Mouse (Mus musculus) hindbrain, embryonic 15.5 days (tissue): ENCODE results near the gene Jup. TPM values are rescaled to one million over a fixed set of nuclear protein-coding genes. Genes with fewer than 3 reads are reported as not detected.

ENCODE experiments used
- ATAC-seq: fragments of 200-750 bp; cut with Nextera tagmentation; 2 replicates; pipeline ENCODE4 v1.8.0; 2017; ENCODE audit warnings: low read depth, moderate number of reproducible peaks, moderate TSS enrichment; ENCODE audit not compliant: low FRiP score
- H3K27ac ChIP-seq: fragments of 300-500 bp; sonication (generic); replicated peaks from 2 replicates; pipeline ENCODE4 v1.5.1; 2015; ENCODE audit warnings: mild to moderate bottlenecking, inconsistent platforms
- H3K27me3 ChIP-seq: fragments of 300-500 bp; sonication (generic); 2 replicates; pipeline ENCODE4 v1.6.1; 2015; ENCODE audit warnings: control low read depth, inconsistent platforms
- H3K36me3 ChIP-seq: fragments of 300-500 bp; sonication (generic); 2 replicates; pipeline ENCODE4 v1.6.1; 2015; ENCODE audit warnings: control low read depth, inconsistent platforms
- H3K4me1 ChIP-seq: fragments of 300-500 bp; sonication (generic); replicated peaks from 2 replicates; pipeline ENCODE4 v1.6.1; 2015; ENCODE audit warnings: control low read depth, inconsistent platforms
- H3K4me2 ChIP-seq: fragments of 300-500 bp; sonication (generic); 2 replicates; pipeline ENCODE4 v1.6.1; 2015; ENCODE audit warnings: moderate library complexity, mild to moderate bottlenecking, inconsistent platforms
- H3K4me3 ChIP-seq: fragments of 300-500 bp; sonication (generic); 2 replicates; pipeline ENCODE4 v1.5.1; 2015; ENCODE audit warnings: mild to moderate bottlenecking, inconsistent platforms
- H3K9ac ChIP-seq: fragments of 300-500 bp; sonication (generic); 2 replicates; pipeline ENCODE4 v1.6.1; 2015; ENCODE audit warnings: inconsistent platforms
- H3K9me3 ChIP-seq: fragments of 300-500 bp; sonication (generic); 2 replicates; pipeline ENCODE4 v1.6.1; 2016; ENCODE audit warnings: control low read depth, inconsistent platforms
- WGBS: fragments of 180-500 bp; shearing (Covaris S2); methylation state at CpG from one replicate; pipeline ENCODE4 v1.1.7; 2015; 5-methylcytosine and 5-hydroxymethylcytosine counted together
- polyA plus RNA-seq: library from polyadenylated mRNA; unstranded; fragments of >200 nt; fragmentation: Nextera tagmentation; extraction: Ambion mirVana; gene quantifications from 2 replicates; pipeline ENCODE4 v1.2.1, GENCODE M21; 2015

Gene Jup
- polyA plus RNA-seq, 1 experiment from 2014 or later, result 78.1 TPM

DNA sequence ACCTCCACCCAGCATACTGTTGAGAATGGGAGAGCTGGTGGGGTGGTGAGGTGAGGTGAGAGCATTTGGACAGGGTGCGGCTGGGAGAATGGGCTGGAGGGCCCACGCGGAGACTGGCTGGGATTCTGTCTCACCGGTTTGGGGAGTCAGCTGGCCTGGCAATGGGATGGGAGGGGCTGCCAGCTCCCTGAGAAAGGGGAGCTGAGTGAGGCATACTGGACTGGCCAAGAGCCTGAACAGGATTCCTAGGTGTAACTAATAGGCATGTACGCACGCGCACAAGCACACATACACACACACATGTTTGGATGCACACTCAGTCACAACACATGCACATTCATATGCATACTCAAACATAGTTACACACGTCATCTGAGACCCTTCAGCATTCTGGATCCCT, 8.7 kb upstream of the Jup start:
- H3K27ac ChIP-seq, result no peak overlapping the region
- H3K4me3 ChIP-seq, result no peak overlapping the region
- no peak for ATAC-seq
- no peaks in the 10 kb centered on the region for H3K4me1 ChIP-seq
- 84% methylated on average over 8 of the region's 8 CpGs for WGBS
- no peak overlapping the region for H3K9ac ChIP-seq
- H3K9me3 ChIP-seq, result no peaks in the 10 kb centered on the region
- H3K36me3 ChIP-seq, result no peaks in the 10 kb centered on the region
- no peak overlapping the region for H3K4me2 ChIP-seq
- H3K27me3 ChIP-seq, result no peaks in the 10 kb centered on the region

DNA sequence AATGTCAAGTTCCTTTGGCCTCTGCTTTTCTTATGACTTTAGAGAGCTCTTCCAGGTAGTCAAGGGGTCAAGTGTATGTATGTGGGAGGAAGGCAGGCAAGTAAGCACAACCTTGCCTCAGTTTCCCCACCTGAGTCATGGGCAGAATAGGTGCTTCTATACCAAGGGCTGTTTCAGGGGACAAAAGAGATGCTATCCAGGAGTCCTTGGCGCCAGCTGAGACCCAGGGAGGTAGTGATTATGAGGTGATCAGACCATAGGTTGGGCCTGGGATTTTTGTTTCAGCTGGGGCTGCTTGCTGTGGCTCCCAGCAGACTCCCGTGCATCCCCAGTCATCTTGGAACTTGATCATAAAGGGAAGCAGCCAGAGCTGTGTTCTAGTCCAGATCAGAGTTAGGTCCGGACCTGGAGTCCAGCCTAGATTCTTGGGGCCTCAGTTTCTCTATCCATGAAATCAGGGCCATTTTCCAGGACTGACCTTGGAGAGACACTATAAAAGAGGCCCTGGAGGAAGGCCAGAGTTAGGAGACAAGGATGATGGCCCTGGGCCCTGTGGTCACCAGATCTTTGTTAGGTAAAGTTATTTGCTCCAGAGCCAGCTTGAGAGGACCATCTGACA, 7.0 kb upstream of the Jup start:
- no peak for ATAC-seq
- Histone ChIP-seq H3K4me3 (no peak overlapping the region), H3K27ac (no peak overlapping the region), H3K4me2 (no peak overlapping the region), H3K9me3 (no peaks in the 10 kb centered on the region), H3K9ac (no peak overlapping the region), H3K36me3 (no peaks in the 10 kb centered on the region), H3K27me3 (no peaks in the 10 kb centered on the region), H3K4me1 (no peaks in the 10 kb centered on the region)
- WGBS, result 90% methylated on average over 3 of the region's 3 CpGs

DNA sequence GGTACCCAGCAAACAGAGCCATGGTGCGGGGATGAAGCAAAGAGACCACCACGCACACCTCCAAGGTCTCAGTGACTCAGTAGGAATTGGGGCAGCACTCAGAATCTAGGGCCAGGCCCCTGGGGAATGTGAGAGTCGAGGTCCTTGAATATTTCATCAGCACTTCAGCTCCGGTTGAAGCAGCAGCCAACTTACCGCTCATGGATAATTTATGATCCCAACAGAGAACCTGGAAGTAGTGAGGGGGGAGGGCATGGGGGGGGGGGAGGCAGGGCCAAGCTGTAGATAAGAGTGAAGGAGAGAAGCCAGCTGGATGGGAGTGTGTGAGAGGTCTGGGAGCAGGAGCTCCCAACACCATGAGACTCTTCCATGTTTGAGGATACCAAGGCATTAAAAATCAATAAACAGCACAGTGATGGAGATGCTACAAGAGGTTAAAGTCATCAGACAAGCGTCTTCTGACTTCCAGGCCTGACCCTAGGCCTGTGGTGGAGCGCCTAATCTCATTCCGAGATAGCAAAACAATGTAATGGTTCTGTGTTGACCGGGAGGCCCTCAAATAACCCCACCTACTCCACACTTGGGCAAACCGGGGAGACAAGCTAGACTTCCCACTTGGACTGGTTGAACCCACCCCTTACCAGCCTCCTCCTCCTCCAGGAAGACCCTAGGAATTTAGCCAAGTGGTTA, 6.0 kb upstream of the Jup start:
- Histone ChIP-seq H3K9me3 (no peaks in the 10 kb centered on the region), H3K36me3 (no peaks in the 10 kb centered on the region), H3K4me2 (no peak overlapping the region), H3K4me3 (no peak overlapping the region), H3K4me1 (no peaks in the 10 kb centered on the region), H3K27ac (no peak overlapping the region), H3K27me3 (no peaks in the 10 kb centered on the region), H3K9ac (no peak overlapping the region)
- ATAC-seq, result no peak
- WGBS, result 73% methylated on average over 10 of the region's 10 CpGs

DNA sequence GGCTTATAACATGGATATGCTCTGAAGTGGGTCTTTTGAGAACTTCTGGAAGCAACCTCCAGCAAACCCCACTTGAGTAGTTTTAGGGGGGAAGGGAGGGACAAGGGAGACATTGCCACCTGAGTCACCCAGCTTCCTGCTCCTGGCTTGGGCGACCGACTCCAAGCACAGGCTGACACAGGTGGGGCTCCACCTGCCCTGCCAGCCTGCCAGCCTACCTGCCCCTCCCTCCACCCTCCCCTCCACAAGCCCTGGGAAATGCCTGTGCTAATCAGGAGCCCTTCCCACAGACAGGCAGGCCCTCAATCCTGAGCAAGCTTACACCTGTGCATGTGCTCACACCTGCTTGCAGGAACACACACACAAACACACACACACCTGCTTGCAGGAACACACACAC, 5.1 kb upstream of the Jup start:
- Histone ChIP-seq H3K4me2 (no peak overlapping the region), H3K4me1 (peaks cover 5% of the 10 kb centered on the region; the same call in 1 of the 2 replicates), H3K4me3 (no peak overlapping the region), H3K9ac (no peak overlapping the region), H3K36me3 (no peaks in the 10 kb centered on the region), H3K27ac (no peak overlapping the region), H3K27me3 (no peaks in the 10 kb centered on the region), H3K9me3 (no peaks in the 10 kb centered on the region)
- ATAC-seq, result no peak
- 83% methylated on average over 2 of the region's 2 CpGs for WGBS

DNA sequence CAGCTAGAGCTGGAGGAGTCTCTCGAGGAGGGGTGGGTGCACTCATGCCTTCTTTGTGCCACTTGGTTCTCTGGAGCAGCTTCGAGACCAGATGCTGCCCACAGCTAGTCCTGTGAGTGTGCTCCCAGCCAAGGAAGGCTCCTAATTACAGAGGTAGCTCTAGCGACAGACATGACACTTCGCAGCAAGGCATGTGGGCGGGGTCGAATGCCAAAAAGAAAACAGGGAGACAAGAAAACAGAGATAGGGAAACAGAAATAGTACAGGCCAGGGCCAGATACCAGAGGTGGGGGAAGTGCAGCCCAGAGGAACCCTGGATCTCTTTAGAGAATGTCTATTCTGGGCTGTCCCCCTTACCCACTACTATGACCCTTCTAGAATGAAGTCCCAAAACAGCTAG, 4.7 kb upstream of the Jup start:
- 46% methylated on average over 6 of the region's 6 CpGs for WGBS
- Histone ChIP-seq H3K9me3 (no peaks in the 10 kb centered on the region), H3K9ac (no peak overlapping the region), H3K27ac (no peak overlapping the region), H3K36me3 (no peaks in the 10 kb centered on the region), H3K4me3 (no peak overlapping the region), H3K4me2 (no peak overlapping the region), H3K4me1 (peaks cover 6% of the 10 kb centered on the region), H3K27me3 (no peaks in the 10 kb centered on the region)
- no peak for ATAC-seq

DNA sequence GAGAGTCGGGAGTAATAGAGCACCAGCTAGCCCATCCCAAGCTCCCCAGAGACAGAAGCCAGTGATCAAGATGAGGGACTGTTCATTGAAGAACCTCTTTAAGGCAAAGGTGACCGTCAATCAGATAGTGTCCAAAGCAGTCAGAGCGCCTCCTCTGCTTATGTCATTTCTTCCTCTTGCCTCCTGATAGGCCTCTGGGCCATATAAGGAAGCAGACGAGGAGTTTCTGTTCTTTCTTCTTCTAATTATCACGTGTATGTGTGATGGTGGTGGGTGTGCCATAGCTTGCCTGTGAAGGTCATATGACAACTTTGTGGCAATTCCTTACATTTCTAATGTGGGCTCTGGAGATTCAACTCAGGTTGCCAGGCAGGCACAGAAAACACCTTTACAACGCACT, 3.3 kb upstream of the Jup start:
- ATAC-seq, result no peak
- Histone ChIP-seq H3K27ac (no peak overlapping the region), H3K9me3 (no peaks in the 10 kb centered on the region), H3K27me3 (no peaks in the 10 kb centered on the region), H3K4me1 (peaks cover 20% of the 10 kb centered on the region), H3K9ac (no peak overlapping the region), H3K4me2 (no peak overlapping the region), H3K36me3 (no peaks in the 10 kb centered on the region), H3K4me3 (no peak overlapping the region)
- WGBS, result 84% methylated on average over 6 of the region's 6 CpGs

DNA sequence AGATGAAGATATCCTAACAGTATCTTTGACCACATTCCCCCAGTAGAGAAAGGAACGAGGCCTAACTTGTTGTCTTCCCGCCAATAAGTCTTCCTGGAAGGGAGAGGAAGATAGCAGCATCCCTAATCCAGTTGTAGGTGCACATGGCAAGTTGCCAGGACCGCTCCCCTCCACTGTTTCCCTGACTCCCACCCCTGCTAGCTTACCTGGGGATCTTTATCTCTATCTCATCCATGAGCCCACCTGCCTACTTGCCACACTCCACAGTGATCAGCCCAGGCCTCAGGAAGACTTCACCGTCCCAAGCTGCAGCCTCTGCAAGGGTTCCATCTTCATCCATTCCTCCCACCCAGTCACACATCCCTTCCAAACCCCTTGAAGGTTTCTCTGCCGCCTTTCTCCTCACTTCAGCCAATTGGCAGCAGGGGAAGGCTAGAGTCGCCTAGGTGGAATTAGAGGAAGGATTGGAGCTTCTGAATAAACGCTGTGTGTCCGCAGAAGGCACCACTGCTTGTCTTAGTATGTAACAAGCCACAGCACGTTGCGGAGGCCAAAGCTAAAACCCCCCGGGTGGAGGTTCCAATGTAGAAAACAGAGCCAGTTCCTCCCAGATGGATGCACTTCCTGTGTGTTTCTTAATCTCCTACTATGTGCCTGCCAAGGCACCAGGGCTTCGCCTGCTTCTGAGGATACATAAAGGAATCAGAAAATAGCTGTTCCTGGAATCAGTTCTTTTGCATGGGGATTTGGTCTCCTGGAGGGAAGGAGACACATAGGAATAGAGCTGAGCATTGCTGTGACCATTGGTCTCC, 2.4 kb upstream of the Jup start:
- Histone ChIP-seq H3K9ac (no peak overlapping the region), H3K36me3 (no peaks in the 10 kb centered on the region), H3K4me3 (no peak overlapping the region), H3K27me3 (no peaks in the 10 kb centered on the region), H3K4me2 (no peak overlapping the region), H3K4me1 (peaks cover 29% of the 10 kb centered on the region), H3K9me3 (no peaks in the 10 kb centered on the region), H3K27ac (no peak overlapping the region)
- ATAC-seq, result no peak
- WGBS, result 82% methylated on average over 12 of the region's 12 CpGs

DNA sequence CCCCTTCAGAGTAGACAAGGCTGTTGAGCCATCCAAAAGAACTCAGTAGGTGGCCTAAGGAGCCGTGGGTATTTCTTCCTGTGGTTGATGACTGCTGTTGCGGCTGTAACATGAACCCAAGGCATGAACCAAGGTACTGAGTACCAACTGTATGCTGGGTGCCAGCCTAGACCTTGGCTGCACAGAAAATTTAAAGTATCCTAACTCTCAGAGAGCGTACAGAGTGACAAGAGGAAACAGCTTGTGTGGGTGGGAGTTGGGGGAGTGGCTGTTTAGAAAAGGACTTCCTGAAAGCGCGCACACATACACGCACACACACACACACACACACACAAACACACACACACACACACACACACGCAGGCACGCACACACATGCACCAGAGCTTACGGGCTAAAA, 1.8 kb upstream of the Jup start:
- no peaks in the 10 kb centered on the region for H3K36me3 ChIP-seq
- H3K4me1 ChIP-seq, result peaks cover 34% of the 10 kb centered on the region
- no peaks in the 10 kb centered on the region for H3K27me3 ChIP-seq
- WGBS, result 80% methylated on average over 9 of the region's 9 CpGs
- no peaks in the 10 kb centered on the region for H3K9me3 ChIP-seq
- H3K27ac ChIP-seq, result no peak overlapping the region
- H3K9ac ChIP-seq, result no peak overlapping the region
- H3K4me3 ChIP-seq, result no peak overlapping the region
- no peak overlapping the region for H3K4me2 ChIP-seq
- ATAC-seq, result no peak

DNA sequence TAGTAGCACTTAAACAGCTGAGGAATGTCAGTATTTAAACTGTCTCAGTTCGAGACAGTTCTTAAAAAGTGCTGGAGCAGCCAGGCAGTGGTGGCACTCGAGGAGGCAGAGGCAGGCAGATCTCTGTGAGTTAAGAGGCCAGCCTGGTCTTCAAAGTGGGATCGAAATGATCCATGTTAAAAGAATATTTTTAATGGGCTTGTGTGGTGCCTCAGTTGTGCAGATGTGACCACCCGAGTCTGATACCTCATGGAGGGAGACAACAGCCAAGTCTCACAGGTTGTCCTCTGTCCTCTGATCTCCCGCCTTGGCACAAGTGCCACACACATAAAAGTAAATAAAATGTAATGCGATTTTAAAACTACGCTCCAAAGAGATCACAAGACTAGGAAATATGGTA, 954 bp upstream of the Jup start:
- Histone ChIP-seq H3K27me3 (no peaks in the 10 kb centered on the region), H3K36me3 (no peaks in the 10 kb centered on the region), H3K9ac (no peak overlapping the region), H3K4me1 (peaks cover 38% of the 10 kb centered on the region), H3K4me3 (no peak overlapping the region), H3K27ac (no peak overlapping the region), H3K9me3 (no peaks in the 10 kb centered on the region), H3K4me2 (0 out of 2 replicates have a peak overlapping the region, but pooled peaks have one; percentile 77)
- WGBS, result 95% methylated on average over 7 of the region's 7 CpGs
- no peak for ATAC-seq

DNA sequence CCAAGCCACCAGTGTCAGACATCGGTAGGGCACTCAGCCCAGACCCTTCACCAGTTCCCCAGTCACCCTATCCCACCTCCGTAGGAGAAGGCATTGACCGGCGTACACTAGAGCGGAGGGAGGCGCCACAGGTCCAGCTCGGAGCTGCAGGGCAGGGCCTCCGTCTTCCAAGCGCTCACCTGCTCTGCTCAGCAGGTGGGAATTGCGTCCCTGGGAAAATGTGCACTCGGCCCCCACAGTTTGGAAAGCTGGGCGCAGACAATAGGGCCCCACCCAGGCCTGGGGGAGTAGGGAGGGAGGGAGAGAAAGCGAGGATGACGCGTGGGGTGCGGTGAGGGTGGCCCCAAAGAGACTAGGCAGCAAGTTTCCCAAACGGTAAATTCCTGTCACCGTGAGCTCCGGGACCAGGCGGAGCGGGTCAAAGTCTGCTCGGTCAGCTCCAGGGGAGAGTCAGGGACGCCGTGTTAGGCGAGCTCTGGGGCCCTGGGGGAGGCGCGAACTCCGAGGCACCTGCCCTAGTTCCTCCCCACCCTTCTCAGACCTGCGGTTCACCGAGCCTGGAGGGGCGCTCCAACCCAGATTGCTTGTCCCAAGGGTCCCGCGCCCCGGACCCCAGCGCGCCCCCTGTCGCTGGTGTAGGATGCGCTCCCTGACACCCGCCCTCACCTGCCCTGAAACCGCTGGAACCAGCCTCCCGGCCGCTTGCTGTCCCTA, 520 bp downstream of the Jup start:
- Histone ChIP-seq H3K27me3 (no peaks in the 10 kb centered on the region), H3K4me3 (peak overlapping the region; percentile 63), H3K4me2 (peak overlapping the region; percentile 77), H3K9ac (peak overlapping the region; percentile 72), H3K36me3 (no peaks in the 10 kb centered on the region), H3K4me1 (peaks cover 47% of the 10 kb centered on the region), H3K27ac (peak overlapping the region; percentile 77), H3K9me3 (no peaks in the 10 kb centered on the region)
- ATAC-seq, result peak; percentile 13
- WGBS, result 3% methylated on average over 37 of the region's 42 CpGs

DNA sequence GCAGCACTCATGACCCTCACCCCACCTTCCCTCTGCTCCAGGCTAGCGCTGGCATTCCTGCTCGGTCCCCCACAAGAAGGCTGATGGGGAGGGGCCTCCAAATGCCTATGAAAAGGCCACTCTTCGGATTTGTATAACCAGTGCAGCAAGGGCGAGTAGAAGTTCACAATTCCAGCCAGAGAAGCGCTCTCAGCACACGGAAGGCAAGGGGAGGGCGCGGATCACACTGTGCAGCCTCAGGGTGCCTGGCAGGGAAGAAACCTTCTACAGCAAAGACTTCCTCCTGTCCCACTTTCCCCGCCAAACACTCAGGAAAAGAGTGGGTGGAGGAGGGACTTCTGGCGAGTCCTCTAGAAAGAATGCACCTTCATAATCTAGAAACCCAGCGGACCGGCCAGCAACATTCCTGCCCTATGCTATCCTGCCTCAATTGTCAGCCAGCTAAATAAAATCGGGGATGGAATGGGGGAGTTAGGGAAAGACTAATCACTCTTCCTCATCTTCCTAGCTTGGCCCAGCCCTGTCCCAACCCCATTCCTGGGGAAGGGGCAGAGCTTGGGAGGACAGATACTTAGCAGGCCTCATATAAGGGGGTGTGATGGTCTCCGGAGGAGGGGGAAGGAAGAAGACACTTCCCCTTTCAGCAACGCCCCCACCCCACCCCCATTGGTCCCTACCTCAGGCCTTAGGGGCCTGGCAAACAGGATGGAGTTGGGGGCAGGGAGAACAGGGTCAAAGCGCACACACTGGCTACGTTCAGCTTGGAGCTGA, 1.5 kb downstream of the Jup start:
- peak overlapping the region; percentile 72 for H3K9ac ChIP-seq
- ATAC-seq, result no peak
- H3K4me2 ChIP-seq, result peak overlapping the region; percentile 77
- peak overlapping the region; percentile 77 for H3K27ac ChIP-seq
- no peaks in the 10 kb centered on the region for H3K36me3 ChIP-seq
- no peaks in the 10 kb centered on the region for H3K27me3 ChIP-seq
- peak overlapping the region; percentile 63 for H3K4me3 ChIP-seq
- peaks cover 47% of the 10 kb centered on the region for H3K4me1 ChIP-seq
- H3K9me3 ChIP-seq, result no peaks in the 10 kb centered on the region
- WGBS, result 31% methylated on average over 17 of the region's 17 CpGs
